Mouse (Mus musculus) lung, postnatal 0 days (tissue): ENCODE results near the gene Tcf7l2.

Experiments
- CTCF ChIP-seq: IDR thresholded peaks from 2 replicates; pipeline ENCODE4 v1.5.1; 2016; ENCODE audit warnings: antibody characterized with exemption, mild to moderate bottlenecking
- EP300 ChIP-seq: IDR thresholded peaks from 2 replicates; pipeline ENCODE4 v1.6.1; 2016; ENCODE audit warnings: antibody characterized with exemption, mild to moderate bottlenecking, control low read depth

GRCm38 (mm10) chr19:55840499-55841121 lies 99.0 kb downstream of the Tcf7l2 start:
- TF ChIP-seq EP300 (no peak), CTCF (no peak)
